Mouse (Mus musculus) monocyte, adult 5-6 weeks (primary cell): ENCODE data around the gene Arhgap6. TPM values are rescaled to one million over a fixed set of nuclear protein-coding genes. Genes with fewer than 3 reads are reported as not detected.
"Not testable (repeated sequence)": the region's sequence is repeated elsewhere in the genome, so short reads cannot be mapped to it uniquely, and the experiment has no call there.

Experiments
- ATAC-seq: fragments of 153-309, 156-312 bp; replicated peaks from 2 replicates; pipeline ENCODE4 v1.8.0; 2017; ENCODE audit warnings: mild to moderate bottlenecking; ENCODE audit not compliant: low TSS enrichment, insufficient number of reproducible peaks, severe bottlenecking, poor library complexity, low FRiP score
- total RNA-seq: library from RNA; stranded (forward); fragments of 200-1000, 200-491, 200-594 nt; gene quantifications from 3 replicates; pipeline ENCODE4 v1.2.3, GENCODE M21; 2017

Gene Arhgap6
- total RNA-seq, 1 experiment from 2014 or later: 2.2 TPM

- ATAC-seq: no peak
Measured at GRCm38 (mm10) chrX:169255915-169256314, 461.0 kb downstream of the Arhgap6 start.

- ATAC-seq: no peak
Measured at GRCm38 (mm10) chrX:169256741-169257140, 461.8 kb downstream of the Arhgap6 start.

GRCm38 (mm10) chrX:169261034-169261433 lies 466.1 kb downstream of the Arhgap6 start:
- ATAC-seq: no peak

- ATAC-seq: no peak
Measured at GRCm38 (mm10) chrX:169262212-169262611, 467.3 kb downstream of the Arhgap6 start.

GRCm38 (mm10) chrX:169263433-169264172 lies 468.7 kb downstream of the Arhgap6 start:
- ATAC-seq: no peak

GRCm38 (mm10) chrX:169299579-169299978 lies 504.7 kb downstream of the Arhgap6 start:
- ATAC-seq: peak; percentile 43; the same call in 1 of the 2 replicates

GRCm38 (mm10) chrX:169302271-169303045 lies 507.6 kb downstream of the Arhgap6 start:
- no peak for ATAC-seq

GRCm38 (mm10) chrX:169303945-169304344 lies 509.0 kb downstream of the Arhgap6 start:
- ATAC-seq: no peak

GRCm38 (mm10) chrX:169308559-169308958 lies 513.7 kb downstream of the Arhgap6 start:
- ATAC-seq: no peak

- no peak for ATAC-seq
Measured at GRCm38 (mm10) chrX:169319066-169319760, 524.3 kb downstream of the Arhgap6 start.

GRCm38 (mm10) chrX:169319945-169320667 lies 525.2 kb downstream of the Arhgap6 start, which contains the start of gene Hccs:
Gene Hccs (minus strand): TSS chrX:169320372.
- ATAC-seq: peak; percentile 98

- not testable (repeated sequence) for ATAC-seq
Measured at GRCm38 (mm10) chrX:169320668-169321005, 525.7 kb downstream of the Arhgap6 start.

GRCm38 (mm10) chrX:169325929-169326595 lies 531.2 kb downstream of the Arhgap6 start:
- no peak for ATAC-seq

GRCm38 (mm10) chrX:169332264-169332663 lies 537.4 kb downstream of the Arhgap6 start:
- ATAC-seq: no peak

GRCm38 (mm10) chrX:169337559-169337958 lies 542.7 kb downstream of the Arhgap6 start:
- no peak for ATAC-seq

GRCm38 (mm10) chrX:169338213-169338612 lies 543.3 kb downstream of the Arhgap6 start:
- no peak for ATAC-seq
